Mouse (Mus musculus) small intestine, adult 2 months (tissue): ENCODE results near the gene Cep112.

ENCODE experiments used
- CTCF ChIP-seq: fragments of 200-500 bp; IDR thresholded peaks from 2 replicates; pipeline ENCODE4 v1.5.1; 2012; ENCODE audit warnings: low read depth, mild to moderate bottlenecking, control low read depth, inconsistent platforms, low read length, moderate library complexity, mixed read lengths; ENCODE audit not compliant: insufficient replicate concordance, insufficient read length; ENCODE audit errors: extremely low read depth
- POLR2A ChIP-seq: fragments of 200-500 bp; IDR thresholded peaks from 2 replicates; pipeline ENCODE4 v1.6.1; 2012; ENCODE audit warnings: low read depth, mild to moderate bottlenecking, control low read depth, inconsistent platforms, low read length, moderate library complexity

GRCm38 (mm10) chr11:108534014-108534413 is 109.0 kb downstream of the Cep112 start:
- no peak for TF ChIP-seq POLR2A
- no peak for TF ChIP-seq CTCF
